Mouse (Mus musculus): ENCODE measurements around the gene Susd2. TPM values are rescaled to one million over a fixed set of nuclear protein-coding genes. Genes with fewer than 3 reads are reported as not detected.

The Susd2 gene
- polyA plus RNA-seq, 1 experiment from 2014 or later = 3.8 TPM

Other genes with a start within 250 kb of the Susd2 start
- 0.09 and 0.10 TPM in 2 replicates for gene Upb1, start 242.9 kb downstream of the Susd2 start, polyA plus RNA-seq (2015; fragmentation: Nextera tagmentation; extraction: Ambion mirVana)
- gene Snrpd3, start 126.5 kb downstream of the Susd2 start, polyA plus RNA-seq (2015; fragmentation: Nextera tagmentation; extraction: Ambion mirVana) = 148 and 153 TPM in 2 replicates
- gene Gucd1, start 126.0 kb downstream of the Susd2 start, polyA plus RNA-seq (2015; fragmentation: Nextera tagmentation; extraction: Ambion mirVana) = 22.3 and 22.9 TPM in 2 replicates
- gene Lrrc75b, start 83.7 kb downstream of the Susd2 start, polyA plus RNA-seq (2015; fragmentation: Nextera tagmentation; extraction: Ambion mirVana) = 24.8 and 27.3 TPM in 2 replicates
- 1.2 and 1.8 TPM in 2 replicates for gene Ggt1, start 82.4 kb downstream of the Susd2 start, polyA plus RNA-seq (2015; fragmentation: Nextera tagmentation; extraction: Ambion mirVana)
- gene Ggt5, start 54.7 kb downstream of the Susd2 start, polyA plus RNA-seq (2015; fragmentation: Nextera tagmentation; extraction: Ambion mirVana) = 1.9 TPM in 2 replicates
- 39.5 and 45.7 TPM in 2 replicates for gene Cabin1, start 120.3 kb upstream of the Susd2 start, polyA plus RNA-seq (2015; fragmentation: Nextera tagmentation; extraction: Ambion mirVana)
- 86.6 and 96.6 TPM in 2 replicates for gene Ddt, start 129.4 kb upstream of the Susd2 start, polyA plus RNA-seq (2015; fragmentation: Nextera tagmentation; extraction: Ambion mirVana)
- gene Gm20441, start 136.9 kb upstream of the Susd2 start, polyA plus RNA-seq (2015; fragmentation: Nextera tagmentation; extraction: Ambion mirVana) = not detected in 2 replicates
- 0.91 and 1.1 TPM in 2 replicates for gene Gstt3, start 137.4 kb upstream of the Susd2 start, polyA plus RNA-seq (2015; fragmentation: Nextera tagmentation; extraction: Ambion mirVana)
- gene Gstt1, start 154.6 kb upstream of the Susd2 start, polyA plus RNA-seq (2015; fragmentation: Nextera tagmentation; extraction: Ambion mirVana) = 7.2 and 7.7 TPM in 2 replicates
- not detected in 2 replicates for gene Gstt4, start 178.5 kb upstream of the Susd2 start, polyA plus RNA-seq (2015; fragmentation: Nextera tagmentation; extraction: Ambion mirVana)
- 6.9 and 7.1 TPM in 2 replicates for gene Gstt2, start 193.4 kb upstream of the Susd2 start, polyA plus RNA-seq (2015; fragmentation: Nextera tagmentation; extraction: Ambion mirVana)
- gene Mif, start 216.2 kb upstream of the Susd2 start, polyA plus RNA-seq (2015; fragmentation: Nextera tagmentation; extraction: Ambion mirVana) = 1,531 and 1,576 TPM in 2 replicates
- gene Derl3, start 249.4 kb upstream of the Susd2 start, polyA plus RNA-seq (2015; fragmentation: Nextera tagmentation; extraction: Ambion mirVana) = 1.7 and 1.8 TPM in 2 replicates